Mouse (Mus musculus): ENCODE data around the gene Klhl11. TPM values are rescaled to one million over a fixed set of nuclear protein-coding genes. Genes with fewer than 3 reads are reported as not detected.

Klhl11 gene
- total RNA-seq, 1 experiment from 2014 or later: 26.0 TPM

DNA sequence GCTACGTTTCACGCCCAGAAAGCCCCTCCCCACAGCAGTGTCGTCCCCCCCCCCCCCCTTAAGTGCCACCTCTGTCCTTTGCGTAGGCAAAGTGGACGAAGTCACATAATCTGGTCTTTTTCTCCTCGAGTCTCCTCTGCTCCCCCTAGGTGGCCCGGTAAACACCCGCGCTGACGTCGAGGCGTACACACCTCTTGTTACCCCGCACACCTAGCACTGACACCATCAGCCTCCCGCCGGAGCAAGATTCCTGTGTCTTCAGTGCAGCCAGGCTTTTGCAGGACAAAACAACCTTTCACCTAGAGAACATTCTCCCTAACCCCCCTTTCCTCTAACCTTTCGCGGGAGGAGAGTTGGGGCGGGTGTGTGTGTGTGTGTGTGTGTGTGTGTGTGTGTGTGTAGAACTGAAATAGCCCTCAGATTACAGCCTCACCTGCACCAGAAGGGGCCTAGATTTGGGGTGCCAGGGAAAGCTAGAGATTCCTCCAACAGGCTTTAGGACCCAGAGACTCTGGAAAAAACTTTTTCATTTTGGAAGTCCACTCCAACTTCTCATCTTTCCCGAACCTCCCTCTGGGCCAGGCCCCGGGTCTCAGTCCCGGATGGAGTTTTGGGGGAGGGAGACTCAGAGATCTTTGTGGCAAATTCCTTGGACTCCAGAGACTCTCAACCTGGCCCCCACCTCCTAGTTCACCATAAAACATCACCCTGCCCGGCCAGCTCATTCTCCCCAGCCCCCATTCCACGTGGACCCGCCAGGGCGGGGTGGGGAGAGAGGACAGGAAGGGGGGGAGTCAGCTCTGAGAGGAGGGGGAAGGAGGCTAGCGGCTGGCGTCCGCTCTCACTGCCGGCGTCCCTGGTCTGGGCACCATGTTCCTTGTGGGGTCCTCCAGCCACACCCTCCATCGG is 57.4 kb downstream of the Klhl11 start, which contains the start of gene Fkbp10:
Gene Fkbp10, plus strand, starts transcription at position 784 of the 909 bp plus-strand sequence.
- no peak for ATAC-seq (replicated peaks; ENCODE audit: low read depth, poor library complexity, severe bottlenecking)

DNA sequence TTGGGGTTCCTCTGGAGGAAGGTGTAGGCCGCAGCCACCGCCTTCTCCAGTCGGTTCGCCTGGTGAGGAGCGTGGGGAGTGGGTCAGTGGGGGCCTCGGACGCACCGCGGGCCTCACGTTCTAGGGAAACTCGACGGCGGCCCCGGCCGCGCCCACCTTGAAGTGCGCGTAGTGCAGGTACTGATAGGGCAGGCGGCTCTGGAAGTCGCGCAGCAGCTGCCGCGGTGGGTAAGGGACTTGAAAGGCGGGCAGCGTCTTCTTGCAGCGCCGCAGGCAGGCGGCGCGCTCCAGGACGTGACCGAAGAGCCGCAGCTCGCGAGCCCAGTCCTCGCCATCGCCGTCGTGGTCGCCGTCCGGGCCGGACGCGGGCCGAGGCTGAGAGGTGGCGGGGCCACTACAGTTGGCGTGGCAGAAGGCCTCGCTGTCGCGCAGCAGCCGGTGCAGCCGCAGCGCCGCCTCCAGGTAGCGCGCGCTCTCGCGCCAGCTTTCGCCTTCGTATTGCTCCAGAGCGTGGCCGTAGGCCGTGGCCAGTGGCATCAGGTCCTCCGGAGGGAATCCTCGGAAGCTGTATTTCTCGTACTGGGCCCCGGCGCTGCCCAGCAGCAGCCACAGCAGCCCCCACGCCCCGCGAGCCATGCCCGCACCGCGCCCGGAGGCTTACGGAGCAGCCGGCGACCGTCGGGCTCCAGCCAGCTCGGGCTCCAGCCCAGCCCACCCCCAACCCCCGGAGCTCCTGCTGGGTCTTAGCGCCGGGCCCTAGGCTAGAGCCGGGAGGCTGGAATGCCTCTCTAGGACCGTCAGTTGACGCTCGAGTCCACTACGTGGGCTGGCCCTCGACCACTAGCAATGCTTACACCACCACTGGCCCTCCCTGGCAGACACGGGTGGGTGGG is 58.3 kb downstream of the Klhl11 start, which contains the start of gene P3h4:
Gene P3h4, minus strand, starts transcription at position 816 of the 893 bp plus-strand sequence.
- peak; percentile 61 for ATAC-seq (replicated peaks; ENCODE audit: low read depth, poor library complexity, severe bottlenecking)

- no peak for ATAC-seq (replicated peaks; ENCODE audit: low read depth, poor library complexity, severe bottlenecking)
Measured at GRCm38 (mm10) chr11:100413541-100413940, 59.0 kb downstream of the Klhl11 start.

Other genes with a start within 250 kb of the Klhl11 start
- not detected in 2 replicates for gene Krt16, start 223.8 kb downstream of the Klhl11 start, total RNA-seq (2017)
- gene Krt17, start 211.7 kb downstream of the Klhl11 start, total RNA-seq (2017): not detected in 2 replicates
- not detected in 2 replicates for gene Krt42, start 202.9 kb downstream of the Klhl11 start, total RNA-seq (2017)
- gene Eif1, start 152.9 kb downstream of the Klhl11 start, total RNA-seq (2017): 220 and 411 TPM in 2 replicates
- gene Gast, start 138.3 kb downstream of the Klhl11 start, total RNA-seq (2017): not detected in 2 replicates
- not detected in 2 replicates for gene Hap1, start 116.6 kb downstream of the Klhl11 start, total RNA-seq (2017)
- 1.9 and 2.5 TPM in 2 replicates for gene Jup, start 75.0 kb downstream of the Klhl11 start, total RNA-seq (2017)
- gene P3h4, start 57.9 kb downstream of the Klhl11 start, total RNA-seq (2017): 1.1 TPM in 1 of 2 replicates, not detected in the other
- gene Fkbp10, start 57.0 kb downstream of the Klhl11 start, total RNA-seq (2017): not detected in 2 replicates
- gene Nt5c3b, start 30.9 kb downstream of the Klhl11 start, total RNA-seq (2017): 33.1 and 47.7 TPM in 2 replicates
- not detected in 2 replicates for gene Klhl10, start 30.8 kb downstream of the Klhl11 start, total RNA-seq (2017)
- 85.6 and 95.4 TPM in 2 replicates for gene Acly, start 55.3 kb upstream of the Klhl11 start, total RNA-seq (2017)
- gene Ttc25, start 72.9 kb upstream of the Klhl11 start, total RNA-seq (2017): 0.05 TPM in 1 of 2 replicates, not detected in the other
- gene Cnp, start 102.2 kb upstream of the Klhl11 start, total RNA-seq (2017): 34.8 and 36.4 TPM in 2 replicates
- 14.0 and 16.2 TPM in 2 replicates for gene Nkiras2, start 146.5 kb upstream of the Klhl11 start, total RNA-seq (2017)
- gene Dnajc7, start 147.4 kb upstream of the Klhl11 start, total RNA-seq (2017): 91.4 and 211 TPM in 2 replicates
- gene Zfp385c, start 219.7 kb upstream of the Klhl11 start, total RNA-seq (2017): not detected in 2 replicates
- gene Dhx58, start 231.5 kb upstream of the Klhl11 start, total RNA-seq (2017): 23.7 and 25.9 TPM in 2 replicates
- gene Kat2a, start 239.7 kb upstream of the Klhl11 start, total RNA-seq (2017): 30.3 and 35.3 TPM in 2 replicates
- gene Hspb9, start 241.1 kb upstream of the Klhl11 start, total RNA-seq (2017): 6.3 TPM in 1 of 2 replicates, not detected in the other